Mouse (Mus musculus) telencephalon, adult 2 months (tissue): ENCODE measurements around the gene Slc41a3.

ENCODE experiments used
- DNase-seq: peaks from one replicate; pipeline ENCODE4 v3.0.0-alpha.2; 2011; ENCODE audit warnings: low read depth, low spot score

Slc41a3 gene

DNA sequence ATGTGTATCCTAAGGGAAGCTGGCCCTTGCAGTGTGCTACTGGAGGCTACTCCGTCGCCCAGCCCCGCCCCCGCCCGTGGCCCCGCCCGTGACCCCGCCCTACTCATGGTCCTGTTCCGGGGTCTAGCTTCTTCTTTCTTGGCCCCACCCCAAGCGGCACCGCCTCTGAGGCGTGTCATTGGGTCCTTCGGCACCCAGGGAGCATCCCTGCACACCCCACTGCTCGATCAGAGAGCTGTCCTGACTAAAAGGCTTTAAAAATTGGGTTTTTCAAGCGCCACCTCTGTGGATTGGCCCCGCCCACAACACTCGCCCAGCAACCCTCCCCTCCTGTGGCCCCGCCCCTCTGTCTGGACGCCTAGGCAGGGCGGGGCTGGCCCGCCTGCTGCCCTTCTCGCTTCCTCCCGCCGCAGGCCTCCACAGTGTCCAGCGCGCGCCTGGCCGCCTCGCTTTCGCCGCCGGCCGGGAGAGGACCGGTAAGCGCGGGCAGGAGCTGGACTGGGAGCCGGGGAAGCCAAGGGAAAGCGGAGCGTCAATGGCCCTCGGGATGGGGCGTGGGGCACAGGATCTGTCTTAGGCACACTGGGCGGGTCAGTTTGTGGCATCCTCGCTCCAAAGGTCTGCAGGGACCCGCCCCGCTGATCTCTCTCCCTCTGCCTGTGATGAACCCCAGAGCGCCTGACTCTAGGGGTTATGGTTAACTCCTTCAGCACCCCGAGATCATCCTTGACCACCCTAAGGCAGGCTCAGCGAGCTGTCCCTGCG lies at the start of gene Slc41a3:
TSS of gene Slc41a3 (plus strand) at position 193 of the 765 bp plus-strand sequence.
- peak; percentile 55 for DNase-seq

GRCm38 (mm10) chr6:90556534-90557058 lies 47.9 kb upstream of the Slc41a3 start:
- no peak for DNase-seq

DNA sequence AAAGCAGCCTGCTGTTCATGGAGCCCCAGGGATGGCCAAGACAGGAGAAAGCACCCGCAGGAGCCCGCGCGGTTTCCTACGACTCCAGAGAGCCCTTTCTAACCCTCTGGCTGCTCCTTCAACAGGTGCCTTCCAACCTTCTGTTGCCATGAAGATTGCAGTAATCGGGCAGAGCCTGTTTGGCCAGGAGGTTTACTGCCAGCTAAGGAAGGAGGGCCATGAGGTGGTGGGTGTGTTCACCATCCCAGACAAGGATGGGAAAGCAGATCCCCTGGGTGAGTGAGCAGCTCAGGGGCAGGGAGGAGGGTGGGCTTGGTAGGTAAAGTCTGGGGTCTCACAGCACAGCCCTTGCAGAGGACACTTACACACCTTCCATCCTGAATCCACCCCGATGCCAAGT lies 47.4 kb upstream of the Slc41a3 start:
- DNase-seq: no peak

DNA sequence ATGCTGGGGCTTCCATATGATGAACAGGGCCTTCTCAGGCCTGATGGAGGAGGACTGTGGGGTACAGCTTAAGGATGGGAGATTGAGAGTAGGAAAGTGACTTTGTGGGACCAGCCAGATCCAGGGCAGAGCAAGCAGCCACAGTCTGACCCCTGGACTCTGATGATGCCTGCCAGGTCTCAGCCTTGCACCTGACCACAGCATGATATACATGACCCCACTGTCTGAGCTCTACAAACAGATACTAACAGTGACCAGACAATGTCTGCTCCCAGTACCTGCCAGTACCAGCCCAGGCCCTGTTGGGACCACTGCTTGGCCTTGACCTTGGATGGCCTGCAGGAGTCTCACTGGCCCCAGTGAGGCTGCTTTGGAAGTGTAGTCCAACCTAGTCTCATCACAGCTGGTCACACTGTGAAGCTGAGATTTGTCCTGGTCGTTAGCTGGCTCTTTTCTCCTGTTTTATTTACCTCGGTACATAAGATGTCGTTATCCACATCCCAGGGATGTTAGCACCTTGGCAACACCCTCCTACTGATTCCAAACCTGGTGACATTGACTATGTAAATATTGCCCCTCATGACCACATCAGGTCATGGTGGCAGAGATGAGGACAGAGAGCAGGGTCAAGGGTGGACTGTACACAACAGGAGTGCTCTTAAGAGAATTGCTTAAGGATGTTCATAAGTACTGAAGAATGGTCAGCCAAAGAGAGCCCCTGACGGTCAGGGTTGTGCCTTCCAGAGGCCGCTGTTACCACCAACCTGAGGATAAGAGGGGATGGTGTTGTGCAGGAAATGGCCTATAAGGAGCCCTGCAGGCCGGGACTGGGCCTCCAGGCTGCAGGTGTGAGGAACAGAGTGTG lies 46.5 kb upstream of the Slc41a3 start:
- DNase-seq: no peak

DNA sequence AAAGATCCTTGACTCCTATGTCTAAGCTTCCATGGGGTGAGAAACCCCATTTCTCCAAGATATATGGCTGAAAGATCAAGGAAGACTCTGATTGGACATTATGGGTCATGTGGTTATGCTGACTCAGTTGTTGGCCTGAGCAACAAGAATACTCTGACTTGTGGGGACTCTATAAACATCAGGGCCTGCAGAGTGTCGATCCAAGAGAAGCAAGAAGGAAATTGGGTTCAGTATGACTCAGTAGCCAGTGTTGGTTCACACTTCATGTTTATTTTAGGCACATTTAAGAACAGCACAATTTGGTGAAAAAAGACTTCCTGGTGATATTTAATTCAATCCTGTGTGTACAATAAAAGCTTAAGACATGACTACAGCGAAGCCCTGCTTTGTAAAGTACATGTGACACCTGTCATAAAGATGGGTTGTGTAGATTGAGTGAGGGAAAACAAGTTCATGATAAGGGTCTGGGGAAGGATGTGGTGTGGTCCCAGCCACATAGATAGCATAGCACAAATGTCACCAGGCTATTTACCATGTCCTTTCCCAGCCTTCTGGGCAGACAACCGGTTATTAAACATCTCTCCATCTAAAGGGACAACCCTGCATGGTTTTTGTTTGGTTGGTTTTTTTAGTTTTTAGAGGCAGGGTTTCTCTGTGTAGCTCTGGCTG lies 44.0 kb upstream of the Slc41a3 start:
- peak; percentile 81 for DNase-seq

DNA sequence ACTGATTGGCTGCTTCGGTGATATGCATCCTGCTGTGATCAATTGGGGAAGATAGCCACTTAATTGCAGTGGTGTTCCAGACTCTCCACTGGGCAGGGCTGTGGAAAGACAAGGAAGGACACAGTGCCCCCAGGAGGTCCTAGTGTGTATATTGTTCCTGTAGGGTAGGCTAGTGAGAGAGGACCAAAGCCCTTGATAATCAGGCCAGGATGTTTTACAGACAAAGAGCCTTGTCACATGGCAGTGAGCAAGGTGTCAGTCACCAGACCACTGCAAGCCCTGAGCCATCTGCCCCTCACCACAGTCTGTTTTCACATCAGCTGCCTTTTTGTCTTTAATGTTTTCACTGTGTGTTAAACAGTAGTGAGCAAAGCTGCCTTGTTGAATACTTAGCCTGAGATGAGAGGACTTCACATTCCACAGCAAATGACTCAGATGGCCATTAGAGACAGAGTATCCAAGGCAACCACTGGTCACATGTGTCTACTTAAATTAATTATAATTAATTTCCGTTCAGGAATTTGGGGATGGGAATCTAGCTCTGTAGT lies 43.2 kb upstream of the Slc41a3 start:
- no peak for DNase-seq

DNA sequence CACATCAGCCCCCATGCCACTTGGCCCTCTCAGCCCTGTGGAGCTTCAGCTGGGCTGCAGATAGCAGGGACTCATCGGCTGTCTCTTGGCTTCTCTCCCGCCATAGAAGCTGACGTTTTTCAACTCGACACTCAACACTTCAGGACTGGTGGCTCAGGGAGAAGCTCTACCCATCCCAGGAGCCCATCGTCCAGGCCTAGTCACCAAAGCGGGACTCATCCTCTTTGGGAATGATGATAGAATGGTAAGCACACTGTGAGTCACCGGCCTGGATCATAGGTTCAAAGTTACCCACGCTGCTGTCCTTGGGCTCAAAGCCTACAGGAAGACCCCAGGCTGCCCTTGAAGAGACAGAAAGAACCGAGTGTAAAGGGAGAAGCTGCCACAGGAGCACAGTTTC lies 40.3 kb upstream of the Slc41a3 start:
- DNase-seq: no peak

DNA sequence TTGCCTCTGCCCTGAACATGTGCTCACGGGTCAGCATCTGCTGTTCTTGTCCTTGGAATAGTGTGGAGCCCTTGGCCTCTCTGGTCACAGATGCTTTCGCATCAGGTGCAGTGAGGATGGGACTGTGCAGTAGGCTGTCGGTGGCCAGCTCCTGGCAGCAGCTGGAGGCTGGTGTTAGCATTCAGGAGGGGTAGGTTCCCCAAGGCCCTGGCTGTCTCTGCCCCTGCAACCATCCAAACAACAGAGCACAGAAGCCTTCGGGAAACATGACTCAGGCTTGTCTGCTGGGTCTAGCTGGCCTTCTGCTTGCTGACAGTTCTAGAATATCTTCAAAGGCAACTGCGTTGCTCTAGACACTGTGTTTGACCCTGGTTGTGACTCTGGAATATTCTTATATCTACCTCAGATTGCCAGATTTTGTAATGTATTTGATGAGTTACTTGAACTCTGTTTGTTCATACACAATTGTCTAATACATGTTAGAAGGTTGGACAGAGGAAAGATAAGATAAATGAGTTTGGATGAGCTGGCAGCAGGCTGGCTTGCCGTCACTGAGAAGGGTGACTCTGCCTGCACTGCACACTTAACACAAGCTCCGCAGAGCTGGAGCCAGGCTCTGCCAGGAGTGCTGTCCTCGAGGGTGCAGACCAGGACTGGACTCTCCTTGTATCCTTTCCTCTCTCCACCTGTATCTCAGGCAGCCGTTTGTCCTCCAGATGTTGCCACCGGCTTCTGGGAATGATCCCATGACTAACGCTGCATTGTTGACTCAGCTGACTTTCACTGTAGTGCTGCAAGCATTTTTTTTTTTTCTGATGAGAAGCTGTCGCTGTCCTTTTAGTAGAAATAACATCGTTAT lies 38.9 kb upstream of the Slc41a3 start:
- no peak for DNase-seq

DNA sequence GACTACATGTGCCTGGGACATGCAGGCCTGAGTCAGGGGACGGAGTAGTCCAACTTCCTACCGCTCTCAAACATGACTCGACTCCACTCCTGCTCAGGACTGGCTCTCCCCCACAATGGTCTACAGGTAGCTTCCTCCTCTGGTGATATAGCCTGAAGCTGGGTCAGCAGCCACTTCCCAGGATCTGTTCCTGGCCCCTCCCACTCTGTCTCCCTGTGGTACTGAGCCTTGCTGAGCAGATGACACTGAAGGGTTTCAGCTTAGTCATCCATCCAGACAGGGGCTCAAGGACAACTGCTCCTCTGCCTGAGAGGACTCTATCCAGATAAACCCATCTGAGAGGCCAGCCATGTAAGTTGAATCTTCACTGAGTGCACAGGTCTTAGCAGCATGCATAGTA lies 37.0 kb upstream of the Slc41a3 start:
- DNase-seq: no peak

- DNase-seq: peak; percentile 58
These were observed 36.6 kb upstream of the Slc41a3 start for GRCm38 (mm10) chr6:90567928-90568327.

- DNase-seq: no peak
These were observed 35.8 kb upstream of the Slc41a3 start for GRCm38 (mm10) chr6:90568721-90569120.

DNA sequence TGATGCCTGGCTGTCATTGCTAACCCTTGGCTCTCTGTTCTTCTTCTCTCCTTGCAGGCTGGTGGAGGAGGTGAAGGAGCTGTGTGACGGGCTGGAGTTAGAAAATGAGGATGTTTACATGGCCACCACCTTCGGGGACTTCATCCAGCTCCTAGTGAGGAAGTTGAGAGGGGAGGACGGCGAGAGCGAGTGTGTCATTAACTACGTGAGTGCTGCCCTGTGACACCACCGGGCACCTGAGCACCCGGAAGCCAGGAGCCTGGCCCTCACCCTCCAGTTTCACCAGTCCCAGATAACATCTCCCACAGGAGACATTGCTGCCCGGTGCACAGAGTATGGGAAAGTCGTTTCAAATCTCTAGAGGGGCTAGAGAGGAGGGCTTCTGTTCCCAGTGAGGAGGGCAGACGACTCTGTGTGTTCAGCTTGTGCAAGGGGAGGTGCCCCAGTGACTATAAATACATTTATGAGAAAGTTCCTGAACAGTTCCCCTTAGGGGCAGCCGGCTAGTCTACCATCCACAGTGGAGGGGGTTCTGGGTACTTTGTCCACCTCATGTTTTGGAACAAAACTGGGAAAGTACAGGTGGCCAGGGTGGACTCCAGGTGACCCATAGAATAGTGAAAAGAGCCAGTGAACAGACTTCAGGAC lies 34.7 kb upstream of the Slc41a3 start:
- DNase-seq: no peak

GRCm38 (mm10) chr6:90570392-90570791 lies 34.1 kb upstream of the Slc41a3 start:
- no peak for DNase-seq

- no peak for DNase-seq
These were observed 29.2 kb upstream of the Slc41a3 start for GRCm38 (mm10) chr6:90575261-90575715.

DNA sequence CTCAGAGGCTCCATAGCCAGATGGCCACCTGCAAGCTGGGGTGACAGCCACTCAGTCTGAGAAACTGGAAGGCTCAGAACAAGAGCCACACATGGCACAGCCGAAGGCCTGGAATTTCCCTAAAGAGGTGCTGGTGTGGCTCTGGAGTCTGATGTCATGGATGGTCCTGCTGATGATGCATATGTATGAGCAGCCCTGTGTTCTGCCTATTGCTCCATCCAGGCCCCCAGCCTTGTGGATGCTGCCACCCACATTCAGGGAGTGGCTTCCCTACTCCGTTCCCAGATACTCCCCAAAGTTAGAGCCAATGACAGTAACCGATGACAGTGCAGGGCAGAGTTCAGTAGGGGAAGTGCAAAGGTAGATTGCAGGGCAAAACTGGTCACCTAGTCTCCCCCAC lies 26.4 kb upstream of the Slc41a3 start:
- DNase-seq: no peak

- DNase-seq: no peak
These were observed 22.2 kb upstream of the Slc41a3 start for GRCm38 (mm10) chr6:90582331-90582730.

DNA sequence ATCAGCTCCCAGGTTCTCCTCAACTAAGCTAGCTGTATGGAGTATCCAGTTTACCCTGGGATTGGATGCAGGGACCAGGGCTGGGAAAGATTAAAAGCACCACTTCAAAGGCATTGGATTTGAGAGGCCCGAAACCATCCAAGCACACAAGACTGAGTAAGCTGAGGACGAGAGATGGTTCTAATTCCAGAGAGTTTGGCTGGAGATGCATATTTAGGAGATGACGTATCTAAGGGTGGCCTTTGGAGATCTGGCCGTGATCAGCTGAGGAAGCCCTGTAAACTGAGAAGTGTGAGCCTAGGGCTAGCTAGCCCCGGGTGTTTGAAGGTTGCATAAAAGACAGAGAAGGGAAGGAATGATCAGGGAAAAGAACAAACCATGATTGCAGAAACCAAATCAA lies 16.4 kb upstream of the Slc41a3 start:
- DNase-seq: no peak

DNA sequence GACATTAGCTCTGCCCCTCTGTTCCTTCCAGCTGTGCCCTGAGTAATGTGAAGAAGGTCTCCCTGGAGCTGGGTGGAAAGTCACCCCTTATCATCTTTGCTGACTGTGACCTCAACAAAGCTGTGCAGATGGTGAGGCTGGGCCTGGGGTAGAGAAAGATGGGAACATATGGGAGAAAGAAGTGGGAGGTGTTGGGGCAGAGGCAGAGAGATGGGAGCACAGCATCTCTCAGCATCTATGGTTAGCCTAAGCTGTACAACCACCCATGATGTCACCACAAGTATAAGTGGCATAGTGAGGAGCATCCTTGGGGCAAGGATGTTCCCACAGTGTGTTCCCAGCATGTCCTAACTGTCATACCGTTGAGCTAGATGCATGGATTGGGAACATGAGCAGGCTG lies 13.8 kb upstream of the Slc41a3 start:
- peak; percentile 53 for DNase-seq

GRCm38 (mm10) chr6:90594972-90595371 lies 9.6 kb upstream of the Slc41a3 start:
- no peak for DNase-seq

- no peak for DNase-seq
These were observed 7.5 kb upstream of the Slc41a3 start for GRCm38 (mm10) chr6:90597060-90597459.
